Comparison of ENCODE assay signal across 19 mouse cellular contexts in the genomic region with DNA sequence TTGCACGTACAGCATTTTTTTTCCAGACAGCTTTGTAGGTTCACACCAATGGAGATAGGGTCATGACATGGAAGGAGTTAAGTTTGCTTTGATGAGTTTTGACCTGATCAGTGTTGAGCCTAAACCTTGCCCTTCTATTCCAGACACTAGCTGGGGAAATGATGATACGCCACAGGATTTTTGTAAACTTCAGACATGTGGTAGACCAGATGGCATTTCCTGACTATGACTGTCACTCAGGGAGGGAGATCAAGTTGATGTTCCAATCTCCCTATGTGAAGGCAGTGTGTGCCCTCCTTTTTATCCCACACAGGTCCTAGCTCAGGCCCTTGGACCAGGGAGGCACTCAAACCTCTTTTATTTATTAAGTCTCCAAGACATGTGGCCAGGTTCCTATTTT. TPM values are rescaled to one million over a fixed set of nuclear protein-coding genes. Genes with fewer than 3 reads are reported as not detected.
DNase-seq lines count a peak whose midpoint lies in the region; ATAC-seq and TF ChIP-seq lines count a peak whose summit lies in the region.
"Had no signal": no experiment of that assay in that cellular context is flagged by ENCODE, and none has a peak within 500 bp of the region (broad histone marks: within the 10 kb centered on the region; RNA-seq: fewer than 3 reads in every experiment).

No protein-coding gene starts in this region.

- ATAC-seq in cerebellum, adult (ENCODE audit: insufficient number of reproducible peaks, low FRiP score, low TSS enrichment), result 0 out of 2 replicates have a peak, but pooled peaks have one; percentile 40
- ATAC-seq in forebrain, embryonic 16.5 days, result peak; percentile 49; the same call in 1 of the 2 replicates
- ATAC-seq in forebrain, embryonic 13.5 days, result no peak
- ATAC-seq in liver, postnatal 0 days, result no peak
- ATAC-seq: activated CD4-positive, CD25-positive, alpha-beta regulatory T cell, adult 4 months; intestine, postnatal 0 days had no signal

- no peak overlapping the region for H3K4me3 ChIP-seq in forebrain, embryonic 16.5 days (replicated peaks; ENCODE audit: low read length)
- no peak overlapping the region for H3K4me3 ChIP-seq in forebrain, embryonic 13.5 days
- no peak overlapping the region for H3K4me3 ChIP-seq in liver, postnatal 0 days (ENCODE audit: low read depth, low read length)
- H3K4me3 ChIP-seq: heart, adult 2 months; hindbrain, embryonic 12.5 days; hindbrain, embryonic 15.5 days had no signal

- no peak overlapping the region for H3K27ac ChIP-seq in forebrain, embryonic 16.5 days (ENCODE audit: low read length)
- no peak overlapping the region for H3K27ac ChIP-seq in forebrain, embryonic 13.5 days
- no peak overlapping the region for H3K27ac ChIP-seq in liver, postnatal 0 days (ENCODE audit: low read depth)
- H3K27ac ChIP-seq: heart, adult 2 months; hindbrain, embryonic 12.5 days; hindbrain, embryonic 15.5 days had no signal

- no peaks in the 10 kb centered on the region for H3K27me3 ChIP-seq in forebrain, embryonic 16.5 days (replicated peaks; ENCODE audit: control insufficient read depth, insufficient read depth, low read length)
- no peaks in the 10 kb centered on the region for H3K27me3 ChIP-seq in forebrain, embryonic 13.5 days
- no peaks in the 10 kb centered on the region for H3K27me3 ChIP-seq in liver, postnatal 0 days (ENCODE audit: insufficient read depth, low read length)
- H3K27me3 ChIP-seq: hindbrain, embryonic 12.5 days; hindbrain, embryonic 15.5 days had no signal

- WGBS in forebrain, embryonic 16.5 days, result 73% methylated on average over 2 of the region's 2 CpGs
- WGBS in forebrain, embryonic 13.5 days, result 94% methylated on average over 2 of the region's 2 CpGs
- WGBS in liver, postnatal 0 days (ENCODE audit: insufficient replicate concordance), result 83% methylated on average over 2 of the region's 2 CpGs

- no peak overlapping the region for H3K4me2 ChIP-seq in forebrain, embryonic 16.5 days (ENCODE audit: low read length)
- H3K4me2 ChIP-seq in forebrain, embryonic 13.5 days, result no peak overlapping the region
- no peak overlapping the region for H3K4me2 ChIP-seq in liver, postnatal 0 days (ENCODE audit: low read depth, low read length)
- H3K4me2 ChIP-seq: heart, embryonic 11.5 days; hindbrain, embryonic 12.5 days; hindbrain, embryonic 15.5 days had no signal

- TF ChIP-seq EP300 in liver, postnatal 0 days (IDR thresholded peaks at IDR 0.05; ENCODE audit: low read depth), result no peak

- no peak overlapping the region for H3K9ac ChIP-seq in forebrain, embryonic 16.5 days (replicated peaks; ENCODE audit: low read depth, low read length)
- no peak overlapping the region for H3K9ac ChIP-seq in forebrain, embryonic 13.5 days
- H3K9ac ChIP-seq in liver, postnatal 0 days (replicated peaks), result no peak overlapping the region
- H3K9ac ChIP-seq: hindbrain, embryonic 12.5 days; hindbrain, embryonic 15.5 days had no signal

- H3K4me1 ChIP-seq in forebrain, embryonic 16.5 days (replicated peaks; ENCODE audit: control insufficient read depth, insufficient read depth, low read length), result no peaks in the 10 kb centered on the region
- no peaks in the 10 kb centered on the region for H3K4me1 ChIP-seq in forebrain, embryonic 13.5 days
- H3K4me1 ChIP-seq in liver, postnatal 0 days (ENCODE audit: insufficient read depth), result no peaks in the 10 kb centered on the region
- H3K4me1 ChIP-seq: hindbrain, embryonic 12.5 days; hindbrain, embryonic 15.5 days had no signal

- H3K9me3 ChIP-seq in forebrain, embryonic 16.5 days (ENCODE audit: control insufficient read depth, low read length), result no peaks in the 10 kb centered on the region
- H3K9me3 ChIP-seq in forebrain, embryonic 13.5 days (replicated peaks), result no peaks in the 10 kb centered on the region; the same call in 1 of the 2 replicates
- H3K9me3 ChIP-seq in liver, postnatal 0 days (ENCODE audit: low read length), result no peaks in the 10 kb centered on the region
- H3K9me3 ChIP-seq: hindbrain, embryonic 12.5 days; hindbrain, embryonic 15.5 days had no signal

- no peak for DNase-seq in cerebellum, adult 9-11 months
- peak; percentile 22 for DNase-seq in layer of hippocampus, adult 11-12 months (ENCODE audit: low spot score)
- no peak for DNase-seq in layer of hippocampus, adult 9-11 months
- DNase-seq in liver, postnatal 0 days, result no peak
- DNase-seq: adrenal gland, adult 8-10 months; adrenal gland, postnatal 25 days; cerebellum, adult 11-12 months; cerebellum, adult 8-10 months; cerebellum, postnatal 14 days; gastrocnemius, postnatal 25 days; heart, adult 2 months had no signal

- no peaks in the 10 kb centered on the region for H3K36me3 ChIP-seq in forebrain, embryonic 16.5 days (ENCODE audit: control insufficient read depth, insufficient read depth)
- H3K36me3 ChIP-seq in forebrain, embryonic 13.5 days (ENCODE audit: poor library complexity, severe bottlenecking), result no peaks in the 10 kb centered on the region
- H3K36me3 ChIP-seq in liver, postnatal 0 days (replicated peaks; ENCODE audit: insufficient read depth, low read length), result no peaks in the 10 kb centered on the region
- H3K36me3 ChIP-seq: hindbrain, embryonic 12.5 days; hindbrain, embryonic 15.5 days had no signal

- no peak for TF ChIP-seq CTCF in liver, postnatal 0 days (IDR thresholded peaks at IDR 0.05; ENCODE audit: low read depth)

RNA-seq across cellular contexts. Expression of a gene that starts 29.4 kb away (rescaled TPM):
- polyA plus RNA-seq in forebrain, embryonic 16.5 days (2015; fragmentation: Nextera tagmentation; extraction: Ambion mirVana), result 263 and 276 TPM in 2 replicates
- polyA plus RNA-seq in forebrain, embryonic 13.5 days (2015; fragmentation: Nextera tagmentation; extraction: Ambion mirVana), result 170 and 204 TPM in 2 replicates
- polyA plus RNA-seq in liver, postnatal 0 days (2015; fragmentation: Nextera tagmentation; extraction: Ambion mirVana), result 7.7 and 8.3 TPM in 2 replicates

Comparison
In these comparisons a context has a peak if more than half of its experiments do, and no peak if none do; other contexts are left out.
1. ATAC-seq: peak in cerebellum, adult (single experiment) and forebrain, embryonic 16.5 days (single experiment); none in forebrain, embryonic 13.5 days (single experiment) and liver, postnatal 0 days (single experiment).
2. RNA of a gene that starts 29.4 kb away (polyA plus RNA-seq): 263 to 276 TPM in forebrain, embryonic 16.5 days and 170 to 204 TPM in forebrain, embryonic 13.5 days; 7.7 to 8.3 TPM in liver, postnatal 0 days; every median in the first group is over 10 times any median in the second.